Mouse (Mus musculus) midbrain, embryonic 13.5 days (tissue): Measurements from ENCODE around the gene Defa37. TPM values are rescaled to one million over a fixed set of nuclear protein-coding genes. Genes with fewer than 3 reads are reported as not detected.
"Not testable (repeated sequence)": the region's sequence is repeated elsewhere in the genome, so short reads cannot be mapped to it uniquely, and the experiment has no call there.

Experiments used
- ATAC-seq: fragments of 200-750 bp; cut with Nextera tagmentation; 2 replicates; pipeline ENCODE4 v1.8.0; 2017; ENCODE audit warnings: mild to moderate bottlenecking, moderate TSS enrichment, moderate library complexity
- H3K27ac ChIP-seq: fragments of 300-500 bp; sonication (generic); 2 replicates; pipeline ENCODE4 v1.5.1; 2015; ENCODE audit warnings: inconsistent platforms, mild to moderate bottlenecking, moderate library complexity
- H3K27me3 ChIP-seq: fragments of 300-500 bp; sonication (generic); 2 replicates; pipeline ENCODE4 v1.6.1; 2015; ENCODE audit warnings: mild to moderate bottlenecking, inconsistent platforms
- H3K36me3 ChIP-seq: fragments of 300-500 bp; sonication (generic); 2 replicates; pipeline ENCODE4 v1.6.1; 2015; ENCODE audit warnings: mild to moderate bottlenecking, inconsistent platforms
- H3K4me1 ChIP-seq: fragments of 300-500 bp; sonication (generic); replicated peaks from 2 replicates; pipeline ENCODE4 v1.6.1; 2015; ENCODE audit warnings: inconsistent platforms
- H3K4me2 ChIP-seq: fragments of 300-500 bp; sonication (generic); replicated peaks from 2 replicates; pipeline ENCODE4 v1.6.1; 2015; ENCODE audit warnings: moderate library complexity, mild to moderate bottlenecking, inconsistent platforms
- H3K4me3 ChIP-seq: fragments of 300-500 bp; sonication (generic); replicated peaks from 2 replicates; pipeline ENCODE4 v1.5.1; 2015; ENCODE audit warnings: mild to moderate bottlenecking, inconsistent platforms
- H3K9ac ChIP-seq: fragments of 300-500 bp; sonication (generic); replicated peaks from 2 replicates; pipeline ENCODE4 v1.6.1; 2015; ENCODE audit warnings: mild to moderate bottlenecking, inconsistent platforms
- H3K9me3 ChIP-seq: fragments of 300-500 bp; sonication (generic); 2 replicates; pipeline ENCODE4 v1.6.1; 2016; ENCODE audit warnings: mild to moderate bottlenecking, inconsistent platforms
- whole genome bisulfite sequencing: fragments of 180-500 bp; shearing (Covaris S2); methylation state at CpG from one replicate; pipeline ENCODE4 v1.1.7; 2015; 5-methylcytosine and 5-hydroxymethylcytosine counted together
- polyA plus RNA-seq: library from polyadenylated mRNA; unstranded; fragments of >200 nt; fragmentation: Nextera tagmentation; extraction: Ambion mirVana; gene quantifications from 2 replicates; pipeline ENCODE4 v1.2.1, GENCODE M21; 2015

Gene Defa37
- not detected in 2 replicates for polyA plus RNA-seq

- not testable (repeated sequence) for H3K36me3 ChIP-seq, H3K9me3 ChIP-seq, H3K27ac ChIP-seq, ATAC-seq, H3K27me3 ChIP-seq, H3K4me2 ChIP-seq, H3K4me3 ChIP-seq, H3K4me1 ChIP-seq, H3K9ac ChIP-seq
- no CpG with 5 or more reads among the region's 1 CpGs for WGBS
Measured at GRCm38 (mm10) chr8:21565086-21565485, at the start of gene Defa37. TSS of gene Defa37 (plus strand) at chr8:21565386.

DNA sequence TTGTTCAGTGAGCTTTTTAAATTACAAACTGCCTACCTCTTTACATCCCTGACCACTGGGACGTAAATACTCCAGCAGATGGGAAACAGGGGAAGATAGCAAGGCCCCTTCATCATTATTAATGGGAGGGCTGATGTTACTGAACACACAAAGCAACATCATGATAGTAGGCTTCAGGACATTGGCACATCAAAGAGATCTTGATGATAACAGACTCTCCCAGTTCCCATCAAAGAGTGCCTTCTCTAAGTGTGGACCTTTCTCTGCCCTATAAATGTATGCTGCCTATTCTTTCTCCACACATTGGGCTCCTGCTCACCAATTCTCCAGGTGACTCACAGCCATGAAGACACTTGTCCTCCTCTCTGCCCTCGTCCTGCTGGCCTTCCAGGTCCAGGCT lies 36.5 kb upstream of the Defa37 start, which contains the start of gene Defa32:
Defa32 (plus strand) TSS at position 301 of the 400 bp plus-strand sequence.
- not testable (repeated sequence) for ATAC-seq, H3K9me3 ChIP-seq

DNA sequence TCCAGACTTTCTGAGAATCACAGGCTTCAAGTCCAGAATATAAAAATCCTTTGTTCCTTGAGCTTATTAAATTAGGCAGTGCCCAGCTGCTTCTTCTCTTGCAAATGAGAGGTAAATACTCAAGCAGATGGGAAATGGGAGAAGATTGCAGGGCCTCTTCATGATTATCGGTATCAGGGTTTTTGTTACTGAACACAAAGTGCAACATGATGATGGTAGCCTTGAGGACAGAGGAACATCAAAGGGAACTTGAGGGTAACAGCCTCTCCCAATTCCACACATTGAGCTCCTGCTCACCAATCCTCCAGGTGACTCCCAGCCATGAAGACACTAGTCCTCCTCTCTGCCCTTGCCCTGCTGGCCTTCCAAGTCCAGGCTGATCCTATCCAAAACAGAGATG lies 17.5 kb downstream of the Defa37 start, which contains the start of gene Defa28:
Defa28 (plus strand) TSS at position 301 of the 400 bp plus-strand sequence.
- H3K27ac ChIP-seq, H3K9me3 ChIP-seq, H3K4me1 ChIP-seq, H3K36me3 ChIP-seq, ATAC-seq, H3K27me3 ChIP-seq, H3K4me3 ChIP-seq, H3K9ac ChIP-seq, H3K4me2 ChIP-seq: not testable (repeated sequence)
- WGBS = no CpG with 5 or more reads among the region's 1 CpGs

More for the DNA sequence above, 36.5 kb upstream of the Defa37 start, which contains the start of gene Defa32:
- not testable (repeated sequence) for H3K9ac ChIP-seq, H3K27ac ChIP-seq, H3K36me3 ChIP-seq, H3K27me3 ChIP-seq, H3K4me2 ChIP-seq, H3K4me1 ChIP-seq, H3K4me3 ChIP-seq
- WGBS = no CpG with 5 or more reads among the region's 2 CpGs

GRCm38 (mm10) chr8:21594408-21594807 lies 29.2 kb downstream of the Defa37 start, which contains the start of gene Gm7861:
TSS of gene Gm7861 (minus strand) at chr8:21594508.
- not testable (repeated sequence) for H3K36me3 ChIP-seq, H3K27me3 ChIP-seq, H3K9ac ChIP-seq, H3K4me3 ChIP-seq, H3K27ac ChIP-seq, H3K4me2 ChIP-seq, H3K9me3 ChIP-seq, ATAC-seq, H3K4me1 ChIP-seq
- WGBS = no CpG with 5 or more reads among the region's 1 CpGs

Other genes with a start within 250 kb of the Defa37 start
- not detected in 2 replicates for gene Defa27, start 249.8 kb upstream of the Defa37 start, polyA plus RNA-seq
- not detected in 2 replicates for gene Defa29, start 238.4 kb upstream of the Defa37 start, polyA plus RNA-seq
- not detected in 2 replicates for gene Defa2, start 186.9 kb upstream of the Defa37 start, polyA plus RNA-seq
- gene Defa33, start 173.6 kb upstream of the Defa37 start, polyA plus RNA-seq = not detected in 2 replicates
- not detected in 2 replicates for gene Defa36, start 138.0 kb upstream of the Defa37 start, polyA plus RNA-seq
- not detected in 2 replicates for gene Gm7849, start 108.8 kb upstream of the Defa37 start, polyA plus RNA-seq
- gene Defa20, start 56.1 kb upstream of the Defa37 start, polyA plus RNA-seq = not detected in 2 replicates
- not detected in 2 replicates for gene Defa32, start 36.4 kb upstream of the Defa37 start, polyA plus RNA-seq
- not detected in 2 replicates for gene Defa28, start 17.6 kb downstream of the Defa37 start, polyA plus RNA-seq
- gene Gm7861, start 29.1 kb downstream of the Defa37 start, polyA plus RNA-seq = not detected in 2 replicates
- not detected in 2 replicates for gene Defa26, start 52.8 kb downstream of the Defa37 start, polyA plus RNA-seq
- not detected in 2 replicates for gene Defa17, start 90.4 kb downstream of the Defa37 start, polyA plus RNA-seq
- gene Defa34, start 100.4 kb downstream of the Defa37 start, polyA plus RNA-seq = not detected in 2 replicates
- not detected in 2 replicates for gene AY761184, start 138.3 kb downstream of the Defa37 start, polyA plus RNA-seq
- not detected in 2 replicates for gene Defa24, start 169.1 kb downstream of the Defa37 start, polyA plus RNA-seq